Comparison of ENCODE assay signal across 8 mouse cellular contexts in genomic region chr9:65664163-65664562, GRCm38 (mm10). TPM values are rescaled to one million over a fixed set of nuclear protein-coding genes. Genes with fewer than 3 reads are reported as not detected.
A peak's percentile ranks its signal among the peaks of the same experiment; 100 is the strongest.
DNase-seq lines count a peak whose midpoint lies in the region; ATAC-seq lines count a peak whose summit lies in the region.

No protein-coding gene starts in this region.

- H3K9me3 ChIP-seq in heart, embryonic 10.5 days: no peaks in the 10 kb centered on the region

- intact Hi-C loops in heart, postnatal 25 days (cut with DNase I): loop anchor here (1.0 to 5.0 kb wide), 4 partner anchors 37 to 185 kb away; partner anchors contain the start of genes Ankdd1a and Rbpms2

- H3K36me3 ChIP-seq in heart, embryonic 10.5 days: peaks cover 16% of the 10 kb centered on the region; the same call in 1 of the 2 replicates

- H3K4me3 ChIP-seq in heart, embryonic 10.5 days: no peak overlapping the region

- 0% methylated on average over 3 of the region's 3 CpGs for WGBS in heart, embryonic 10.5 days

- no peak overlapping the region for H3K27ac ChIP-seq in heart, embryonic 10.5 days

- peaks cover 6% of the 10 kb centered on the region; the same call in 1 of the 2 replicates for H3K4me1 ChIP-seq in heart, embryonic 10.5 days

- peak; percentile 90 for DNase-seq in heart, adult 11 months
- no peak for DNase-seq in heart, postnatal 25 days (ENCODE audit: low spot score)
- DNase-seq in CD8-positive naive resting alpha-beta T cell, adult 2 months (ENCODE audit: low read depth in 2 of 2, low spot score in 2 of 2): peak; percentile 23 to 43
- peak; percentile 30 to 32 for DNase-seq in adrenal gland, postnatal 4 days (ENCODE audit: low spot score in 2 of 2)
- DNase-seq in heart, embryonic 10.5 days (ENCODE audit: low spot score): peak; percentile 85
- peak; percentile 82 to 86 for DNase-seq in kidney, postnatal 4 days
- peak; percentile 75 for DNase-seq in thymus, postnatal 14 days

- H3K27me3 ChIP-seq in heart, embryonic 10.5 days (ENCODE audit: insufficient read depth, poor library complexity, severe bottlenecking): no peaks in the 10 kb centered on the region

- peak; percentile 52; the same call in 1 of the 2 replicates for ATAC-seq in monocyte, adult 5-6 weeks (replicated peaks; ENCODE audit: insufficient number of reproducible peaks, low FRiP score, low TSS enrichment, poor library complexity, severe bottlenecking)

RNA-seq across cellular contexts. Expression of gene Oaz2, which starts 3.6 kb away (rescaled TPM):
- 100 to 1,000 TPM; 249 to 259 TPM for total RNA-seq in heart, postnatal 25 days (2021)
- 100 to 1,000 TPM; 173 to 180 TPM for total RNA-seq in adrenal gland, postnatal 4 days (2021)
- polyA plus RNA-seq in heart, embryonic 10.5 days (2016; fragmentation: Nextera tagmentation; extraction: Ambion mirVana): 268 and 288 TPM in 2 replicates
- 72.0 to 107 TPM (median 78.2 TPM) in 3 replicates for total RNA-seq in monocyte, adult 5-6 weeks (2017)

RNA-seq across cellular contexts. Expression of gene Rbpms2, which starts 34.7 kb away (rescaled TPM):
- total RNA-seq in heart, postnatal 25 days (2021): 10 to 100 TPM; 37.1 to 39.3 TPM
- 10 to 100 TPM; 45.2 to 45.6 TPM for total RNA-seq in adrenal gland, postnatal 4 days (2021)
- polyA plus RNA-seq in heart, embryonic 10.5 days (2016; fragmentation: Nextera tagmentation; extraction: Ambion mirVana): 117 and 179 TPM in 2 replicates
- 0.48 to 4.1 TPM (median 0.53 TPM) in 3 replicates for total RNA-seq in monocyte, adult 5-6 weeks (2017)
